Mouse (Mus musculus) adrenal gland, adult (tissue): ENCODE measurements at regions not wholly inside any gene's neighbourhood (a gene's known extent, or its start where the extent isn't known, plus 50 kb on each side); places are given as distances from the start of the nearest gene placed in this dataset.

Experiments used
- DNase-seq, 2 experiments: peaks; one replicate each; pipeline ENCODE4 v3.0.0; 2022 to 2023; ENCODE audit warnings: low spot score in 1 of 2; ENCODE audit not compliant: inconsistent age in 2 of 2

DNA sequence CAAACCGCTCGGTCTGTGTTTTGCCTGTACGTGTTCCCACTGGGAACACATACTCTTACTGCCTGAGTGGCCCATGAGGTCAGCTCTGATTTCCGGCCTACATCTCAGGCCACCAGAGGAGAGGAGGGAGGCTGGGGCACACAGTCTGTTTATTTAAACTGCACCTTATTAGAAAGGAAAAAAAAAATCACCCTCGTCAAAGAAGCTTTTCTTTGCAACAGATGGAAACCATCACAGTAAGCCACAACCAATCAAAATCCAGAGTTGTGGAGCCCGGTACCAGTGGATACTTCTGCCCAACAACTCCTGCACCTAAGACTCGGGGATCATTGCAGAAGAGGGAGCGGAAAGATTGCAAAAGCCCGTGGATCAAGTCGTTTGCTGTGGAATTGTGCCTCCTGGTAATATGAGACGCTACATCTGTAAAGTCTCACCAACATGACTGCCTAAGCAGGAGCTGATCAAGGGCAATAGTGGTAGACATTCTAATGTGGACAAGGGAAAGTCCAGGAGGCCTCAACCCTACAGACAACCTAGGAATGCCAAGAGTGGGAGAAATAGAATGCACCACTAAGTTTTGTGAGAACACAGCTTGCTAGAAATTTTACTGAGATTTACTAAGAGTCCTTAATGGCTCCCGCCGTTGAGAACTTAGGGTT is 60.5 kb downstream of the Uqcrfs1 start:
- DNase-seq, result no peak

DNA sequence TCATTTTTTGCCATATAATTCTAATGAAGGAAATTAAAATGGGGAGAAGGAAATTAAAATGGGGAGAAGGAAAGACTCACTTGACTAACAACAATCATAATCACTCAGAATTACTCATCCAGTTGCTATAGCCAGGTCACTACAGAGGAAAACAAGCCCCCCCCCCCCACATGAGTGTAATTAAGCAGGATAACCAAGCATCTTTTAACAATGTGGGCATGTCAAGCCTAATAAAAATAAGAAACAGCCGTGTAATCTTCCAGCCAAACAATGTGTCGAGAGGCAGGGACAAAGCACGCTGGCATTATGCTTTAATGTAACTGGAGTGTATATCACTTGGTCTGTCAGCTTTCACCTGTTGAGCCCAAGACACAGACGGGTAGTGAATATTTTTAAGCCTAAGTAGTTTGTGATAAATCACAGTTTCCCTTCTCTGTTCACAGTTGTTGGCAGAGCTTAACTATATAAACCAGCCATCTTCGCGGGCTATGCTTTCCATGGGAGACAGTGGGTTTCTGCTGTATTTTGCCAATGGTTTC is 66.0 kb downstream of the Uqcrfs1 start:
- DNase-seq, result no peak

DNA sequence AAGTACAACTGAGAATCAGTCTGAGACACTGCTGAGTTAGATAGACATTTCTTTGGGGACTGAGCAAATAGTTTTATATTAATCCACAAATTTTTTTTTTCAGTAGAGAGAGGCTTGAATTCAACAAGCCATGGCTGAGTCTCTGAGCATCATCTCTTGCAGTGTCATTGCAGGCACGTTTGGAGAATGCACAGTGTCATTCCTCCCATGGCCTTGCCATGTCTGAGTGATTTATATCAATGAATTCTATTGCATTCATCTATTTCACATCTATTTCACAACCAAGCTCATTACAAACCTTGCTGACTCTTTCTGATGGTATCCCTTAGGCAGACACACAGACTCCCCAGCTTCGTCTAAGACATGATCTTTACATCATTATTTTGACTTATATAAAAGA is 66.6 kb downstream of the Uqcrfs1 start:
- DNase-seq, result peak in 1 of 2 experiments; percentile 74

DNA sequence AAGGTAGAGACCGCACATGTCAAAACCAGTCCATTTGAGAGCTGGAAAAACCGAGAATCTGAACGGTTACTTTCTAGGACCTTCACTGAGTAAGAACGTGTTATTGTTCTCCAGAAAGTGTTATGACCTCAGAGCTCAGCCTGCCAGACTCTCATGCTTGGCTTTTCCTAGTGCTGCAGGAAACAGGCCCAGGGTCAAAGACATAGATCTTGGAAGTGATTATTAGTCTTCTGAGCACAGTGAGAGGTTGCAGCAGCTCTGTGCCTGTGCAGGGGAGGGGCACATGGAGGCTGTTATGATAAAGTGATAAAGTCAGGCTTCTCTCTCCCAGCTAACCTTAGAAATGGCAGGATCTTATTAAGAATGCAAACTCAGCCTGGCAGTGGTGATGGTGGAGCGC is 73.9 kb downstream of the Uqcrfs1 start:
- DNase-seq, result peak; percentile 17 to 63

DNA sequence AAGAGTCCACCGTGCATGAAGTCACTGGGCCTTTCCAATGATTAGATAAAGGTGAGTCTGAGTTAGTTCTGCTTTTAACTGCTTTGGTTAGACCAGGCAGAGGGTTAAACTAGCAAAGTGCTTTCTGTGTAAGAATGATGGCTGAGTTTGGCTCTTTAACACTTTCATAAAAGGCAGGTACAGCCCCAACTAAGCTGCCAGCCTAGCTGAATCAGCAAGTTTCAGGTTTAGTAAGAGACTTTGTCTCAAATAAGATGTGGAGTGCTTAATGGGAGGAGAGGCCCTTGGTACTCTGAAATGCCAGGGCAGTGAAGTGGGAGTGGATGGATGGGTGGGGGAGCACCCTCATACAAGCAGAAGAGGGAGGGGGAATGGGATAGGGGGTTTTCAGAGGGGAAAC is 78.1 kb downstream of the Uqcrfs1 start:
- no peak for DNase-seq

DNA sequence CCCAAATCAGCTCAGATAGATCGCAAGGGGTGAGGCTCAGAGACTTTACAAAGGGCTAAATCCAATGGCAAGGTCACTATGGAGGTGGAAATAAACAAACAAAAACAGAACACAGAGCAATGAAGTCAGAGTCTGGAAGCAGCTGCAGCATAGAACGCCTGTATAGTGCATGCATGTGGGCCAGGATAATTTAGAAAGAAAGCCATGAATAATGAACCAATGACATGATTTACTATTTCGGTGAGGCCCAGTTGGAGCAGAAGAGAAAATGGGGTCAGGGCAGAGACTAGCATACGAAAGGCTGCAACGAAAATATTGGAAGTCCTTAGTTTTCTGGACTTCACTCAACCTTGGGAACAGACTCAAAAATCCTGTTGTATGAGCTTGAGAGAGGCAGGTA is 79.7 kb downstream of the Uqcrfs1 start:
- peak in 1 of 2 experiments; percentile 25 for DNase-seq

DNA sequence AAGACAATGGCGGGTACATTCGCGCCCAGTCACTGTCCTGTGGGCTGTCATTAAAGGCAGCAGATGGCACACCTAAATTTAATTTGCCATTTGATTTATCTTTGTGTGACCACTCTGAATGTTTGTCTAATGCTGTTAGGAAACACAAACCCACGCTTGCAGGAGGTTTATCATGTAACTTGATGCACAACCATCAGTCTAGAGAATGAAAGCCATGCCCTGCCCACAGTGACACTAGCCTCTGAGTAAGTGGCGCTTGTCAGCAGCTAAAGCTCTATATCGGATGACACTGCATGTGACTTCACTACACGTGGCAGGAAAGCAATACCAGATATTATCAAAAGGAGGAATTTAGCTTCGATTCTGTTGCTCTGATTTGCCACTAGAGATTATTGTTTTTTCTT is 89.9 kb downstream of the Uqcrfs1 start:
- DNase-seq, result peak; percentile 16 to 47

DNA sequence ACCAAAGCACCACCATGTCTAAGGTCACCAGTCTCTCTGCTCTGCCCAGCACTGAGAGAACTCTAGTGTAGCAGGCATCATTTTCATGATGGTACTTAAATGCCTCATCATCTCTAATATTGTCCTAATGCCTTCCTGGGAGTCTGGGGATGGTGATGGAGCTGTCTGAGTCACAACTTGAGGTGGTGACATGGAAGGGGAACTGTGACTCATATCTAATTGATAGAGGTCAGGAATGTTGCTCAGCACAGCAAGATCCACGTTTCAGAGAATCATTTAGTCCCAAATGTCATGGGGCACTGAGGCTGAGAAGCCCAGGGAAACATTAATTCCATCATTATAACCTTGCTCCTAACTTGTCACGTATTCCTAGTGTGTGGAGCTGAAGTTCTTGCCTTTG is 93.0 kb downstream of the Uqcrfs1 start:
- peak; percentile 9 to 54 for DNase-seq

DNA sequence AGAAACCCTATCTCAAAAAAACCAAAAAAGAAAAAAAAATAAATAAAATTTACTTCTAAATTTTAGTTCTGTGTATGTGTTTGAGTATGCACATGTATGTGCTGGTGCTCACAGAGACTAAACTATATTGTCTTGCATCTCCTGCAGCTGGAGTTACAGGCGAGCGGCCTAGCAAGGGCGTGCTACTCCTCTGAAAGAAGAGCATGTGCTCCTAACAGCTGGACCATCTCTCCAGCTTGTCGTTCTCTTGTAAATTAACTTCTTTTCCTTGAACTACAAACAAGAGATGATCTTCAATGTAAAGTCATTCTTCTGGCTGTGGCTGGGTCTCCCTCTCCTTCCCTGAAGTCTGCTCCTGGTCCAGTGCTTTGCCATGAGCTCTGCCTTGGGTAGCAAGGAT is 96.3 kb downstream of the Uqcrfs1 start:
- DNase-seq, result no peak
